Mouse (Mus musculus) c-Kit-positive CD71-positive TER-119-negative erythroid progenitor cells, embryonic 14.5 days (primary cell): ENCODE measurements around the gene Gm20388.

Source experiments
- DNase-seq: peaks from one replicate; pipeline ENCODE4 v3.0.0-alpha.2; 2013; ENCODE audit warnings: low read depth

Gene Gm20388

DNA sequence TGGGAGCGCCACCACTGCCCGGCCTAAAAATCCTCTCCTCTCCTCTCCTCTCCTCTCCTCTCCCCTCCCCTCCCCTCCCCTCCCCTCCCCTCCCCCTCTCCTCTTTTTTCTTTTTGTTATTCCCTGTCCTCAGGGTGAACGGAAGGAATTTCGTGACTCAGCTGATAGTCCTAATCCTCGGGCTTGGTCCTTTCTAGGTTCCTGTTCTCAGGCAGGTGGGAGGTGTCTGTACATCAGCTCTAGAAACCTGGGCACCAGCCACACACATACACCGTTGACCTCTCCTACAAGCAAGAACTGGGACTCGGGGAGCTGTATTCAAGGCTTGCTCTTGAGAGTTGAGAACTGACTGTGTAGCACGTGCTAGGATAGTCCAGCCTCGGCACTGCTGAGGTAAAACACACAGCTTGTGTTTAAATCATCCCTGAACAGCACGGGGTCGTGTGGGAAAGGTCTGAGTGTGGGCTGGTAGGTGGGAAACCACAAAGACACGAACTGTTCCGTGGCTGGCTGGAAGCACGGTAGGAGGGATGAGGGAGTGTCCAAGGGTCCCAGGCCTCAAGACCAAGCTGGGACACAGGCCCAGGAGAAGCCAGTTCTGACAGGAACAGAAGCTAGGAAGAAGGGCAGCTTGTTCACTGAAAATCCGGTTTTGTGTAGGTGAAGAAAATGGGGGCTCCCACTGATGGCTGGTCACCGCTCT, 620.5 kb downstream of the Gm20388 start:
- no peak for DNase-seq

DNA sequence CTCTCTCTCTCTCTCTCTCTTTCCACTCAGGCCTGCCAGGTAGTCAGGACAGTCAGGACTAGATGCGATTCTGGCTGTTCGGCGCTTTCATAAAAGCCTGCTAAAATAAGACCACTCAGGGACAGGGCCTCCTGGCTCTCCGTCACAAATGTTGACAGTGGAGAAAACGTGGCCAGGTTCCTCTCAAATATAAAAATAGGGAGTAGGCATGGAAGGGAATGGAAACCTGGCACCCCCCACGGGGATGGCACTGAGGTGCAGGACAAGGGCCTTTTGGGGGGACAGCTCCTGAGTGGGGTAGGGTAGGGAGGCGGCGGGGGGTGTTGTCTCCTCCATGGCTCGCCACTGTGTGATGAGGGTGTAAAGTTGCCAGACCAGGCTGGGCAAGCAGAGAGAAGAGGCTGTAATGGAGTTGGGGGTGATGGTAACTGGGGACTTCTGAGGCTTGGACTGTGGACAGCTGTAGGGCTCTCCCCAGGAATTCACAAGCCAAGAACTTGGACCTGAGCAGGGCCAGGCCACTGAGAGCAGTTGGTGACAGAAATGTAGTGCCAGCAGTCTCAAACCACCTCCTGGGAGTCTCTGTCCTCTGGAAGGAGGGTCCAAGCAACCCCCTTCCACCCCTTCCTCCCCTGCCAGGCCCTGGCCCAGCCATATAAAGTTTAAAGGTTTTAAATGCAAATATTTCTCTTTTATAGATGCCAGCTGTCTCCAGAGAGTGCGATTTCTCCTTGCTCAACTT, 621.3 kb downstream of the Gm20388 start:
- no peak for DNase-seq

DNA sequence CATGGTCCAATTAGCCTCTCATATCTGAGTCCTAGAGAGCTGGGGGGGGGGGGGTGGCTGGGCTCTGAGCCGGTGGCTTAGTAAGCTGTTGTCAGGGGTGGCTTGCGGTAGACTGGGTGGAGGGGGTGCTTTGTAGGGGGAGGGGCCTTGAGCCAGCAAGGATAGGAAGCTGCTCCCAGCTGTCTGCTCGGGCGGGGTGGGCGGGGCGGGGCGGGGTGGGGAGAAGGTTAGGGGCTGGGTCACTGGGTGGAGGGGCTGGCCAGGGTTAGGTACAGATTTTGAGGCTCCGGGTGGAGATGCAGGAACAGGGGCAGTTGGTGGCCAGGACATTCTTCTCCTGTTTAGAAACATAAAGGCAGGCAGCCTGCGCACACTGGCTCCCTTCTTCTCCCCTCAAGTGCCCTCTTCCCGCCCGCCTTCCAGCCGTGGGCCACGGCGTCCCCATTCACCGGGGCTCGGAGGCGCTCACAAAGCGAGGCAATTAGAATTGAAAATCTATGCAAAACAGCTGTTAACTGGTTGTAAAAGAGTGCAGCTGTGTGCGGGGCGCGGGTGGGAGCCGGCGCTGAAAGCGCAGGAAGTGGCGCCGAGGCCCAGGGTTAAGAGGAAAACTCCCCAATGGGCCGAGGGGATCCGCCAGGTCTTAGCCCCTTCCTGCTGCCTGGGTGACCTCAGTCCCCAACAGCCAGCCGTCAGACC, 622.0 kb downstream of the Gm20388 start:
- no peak for DNase-seq

DNA sequence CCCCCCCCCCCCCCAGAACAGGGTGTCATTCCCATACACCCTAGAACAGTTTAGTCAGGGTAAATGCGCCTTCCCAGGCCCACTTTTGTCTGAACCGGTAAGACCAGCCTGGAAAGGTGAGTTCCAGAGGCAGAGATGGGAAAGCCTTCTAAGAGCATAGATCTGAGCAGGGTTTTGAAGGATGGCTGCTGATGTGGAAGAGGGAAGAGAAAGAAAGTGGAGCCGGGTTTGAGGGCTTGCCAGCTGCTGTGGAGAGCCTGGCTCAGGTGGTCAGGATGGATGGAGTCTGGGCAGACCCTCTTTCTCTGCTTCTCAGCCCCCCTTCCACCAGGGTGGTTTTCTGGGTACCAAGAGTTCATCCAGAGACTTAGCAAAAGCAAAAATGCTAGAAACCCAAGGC, 622.7 kb downstream of the Gm20388 start:
- no peak for DNase-seq

DNA sequence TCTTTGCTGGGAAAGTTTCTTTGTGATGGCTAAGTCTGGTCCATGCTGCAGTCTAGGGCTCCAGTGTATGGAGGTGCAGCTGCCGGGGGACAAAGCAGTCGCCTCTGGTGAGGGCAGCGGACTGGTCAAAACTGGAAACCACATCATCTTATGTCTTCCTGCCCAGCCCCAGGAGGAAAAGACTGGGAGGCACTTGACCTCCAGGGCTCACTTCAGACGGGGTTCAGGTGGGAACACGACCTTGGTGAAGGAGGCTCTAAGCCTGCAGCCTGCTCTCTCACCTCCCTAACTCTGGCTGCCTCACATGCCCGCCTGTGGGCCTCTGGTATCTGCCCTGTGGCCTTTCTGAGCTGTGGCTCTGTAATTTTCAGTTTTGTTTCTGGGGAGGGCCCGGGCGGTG, 623.4 kb downstream of the Gm20388 start:
- no peak for DNase-seq

DNA sequence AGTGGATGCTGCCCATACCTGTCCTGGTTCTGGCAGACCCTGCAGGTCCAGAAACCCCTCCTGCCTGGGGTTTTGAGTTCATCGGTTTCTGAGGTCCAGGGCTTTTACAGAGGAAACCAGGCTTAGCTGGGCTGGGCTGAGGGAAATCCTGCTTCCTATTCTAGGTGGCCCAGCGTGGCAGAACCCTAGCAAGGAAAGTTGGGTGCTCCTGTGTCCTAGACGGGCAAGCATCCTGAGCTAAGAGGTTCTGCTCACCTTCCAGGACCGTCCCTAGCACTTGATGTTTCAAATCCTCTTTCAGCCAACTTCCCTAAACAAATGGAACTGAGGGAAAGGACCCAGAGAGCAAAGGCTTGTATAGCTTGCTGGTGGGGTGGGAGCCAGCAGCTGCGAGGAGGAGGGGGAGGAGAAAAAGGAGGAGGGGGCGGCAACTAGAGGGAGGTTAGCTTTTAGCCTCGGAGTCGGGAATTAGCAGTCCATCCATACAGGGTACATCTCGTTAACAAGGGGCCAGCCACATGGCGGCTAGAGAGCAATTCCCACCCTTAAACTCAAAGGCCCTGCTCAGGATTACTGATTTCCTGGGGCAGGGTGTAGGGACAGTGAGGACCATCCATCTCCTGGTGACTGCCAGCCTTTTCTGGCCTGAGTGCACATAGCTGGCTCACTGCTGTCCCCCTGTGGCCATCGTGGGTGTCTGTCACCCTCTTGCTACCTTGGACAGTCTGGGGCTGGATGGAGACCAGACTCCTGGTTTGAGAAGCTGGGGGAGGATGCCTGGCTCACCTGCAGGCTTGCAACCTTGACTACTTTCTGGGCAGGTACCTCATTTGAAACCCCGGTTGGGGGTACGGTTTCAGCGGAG, 624.1 kb downstream of the Gm20388 start:
- DNase-seq = peak; percentile 80

DNA sequence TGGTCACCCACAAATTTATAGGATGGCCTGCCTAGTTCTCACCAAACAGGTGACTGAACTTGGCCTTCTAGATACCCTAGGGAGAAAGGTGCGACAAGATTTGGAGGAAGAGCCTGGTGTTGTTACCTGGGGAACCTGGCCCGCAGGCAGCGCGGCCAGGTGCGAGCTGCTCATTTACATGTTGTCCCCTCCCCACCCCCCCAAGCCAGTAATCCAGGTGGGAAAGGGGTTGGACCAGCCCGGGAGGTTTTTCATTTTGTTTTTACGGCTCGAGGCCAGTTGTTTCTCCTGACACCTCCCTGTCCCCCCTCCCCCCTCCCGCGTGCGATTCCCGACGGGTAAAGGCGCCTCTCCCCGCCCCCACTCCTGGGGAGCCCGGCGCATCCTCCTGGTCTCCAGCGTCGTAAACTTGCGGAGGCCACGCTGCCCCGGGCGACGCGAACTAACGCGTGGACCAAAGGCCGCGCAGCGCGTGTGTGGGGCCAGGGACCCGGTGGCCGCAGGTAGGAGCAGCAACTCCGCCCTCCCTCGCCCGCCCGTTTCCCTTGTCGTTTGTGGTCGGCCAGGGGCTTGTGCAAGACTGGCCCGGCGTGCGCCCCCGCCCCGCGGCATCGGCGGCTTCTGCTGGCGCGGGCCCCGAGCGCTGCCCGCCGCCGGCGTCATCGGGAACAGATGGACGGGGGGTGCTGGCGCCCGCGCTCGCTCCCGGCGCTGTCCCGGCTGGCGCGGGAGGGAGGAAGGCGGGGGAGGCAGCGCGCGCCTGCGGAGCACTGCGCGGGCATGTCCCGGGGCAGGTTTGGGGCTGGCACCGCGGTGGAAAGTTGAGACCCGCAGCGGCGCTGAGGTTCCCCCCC, 625.0 kb downstream of the Gm20388 start:
- no peak for DNase-seq

DNA sequence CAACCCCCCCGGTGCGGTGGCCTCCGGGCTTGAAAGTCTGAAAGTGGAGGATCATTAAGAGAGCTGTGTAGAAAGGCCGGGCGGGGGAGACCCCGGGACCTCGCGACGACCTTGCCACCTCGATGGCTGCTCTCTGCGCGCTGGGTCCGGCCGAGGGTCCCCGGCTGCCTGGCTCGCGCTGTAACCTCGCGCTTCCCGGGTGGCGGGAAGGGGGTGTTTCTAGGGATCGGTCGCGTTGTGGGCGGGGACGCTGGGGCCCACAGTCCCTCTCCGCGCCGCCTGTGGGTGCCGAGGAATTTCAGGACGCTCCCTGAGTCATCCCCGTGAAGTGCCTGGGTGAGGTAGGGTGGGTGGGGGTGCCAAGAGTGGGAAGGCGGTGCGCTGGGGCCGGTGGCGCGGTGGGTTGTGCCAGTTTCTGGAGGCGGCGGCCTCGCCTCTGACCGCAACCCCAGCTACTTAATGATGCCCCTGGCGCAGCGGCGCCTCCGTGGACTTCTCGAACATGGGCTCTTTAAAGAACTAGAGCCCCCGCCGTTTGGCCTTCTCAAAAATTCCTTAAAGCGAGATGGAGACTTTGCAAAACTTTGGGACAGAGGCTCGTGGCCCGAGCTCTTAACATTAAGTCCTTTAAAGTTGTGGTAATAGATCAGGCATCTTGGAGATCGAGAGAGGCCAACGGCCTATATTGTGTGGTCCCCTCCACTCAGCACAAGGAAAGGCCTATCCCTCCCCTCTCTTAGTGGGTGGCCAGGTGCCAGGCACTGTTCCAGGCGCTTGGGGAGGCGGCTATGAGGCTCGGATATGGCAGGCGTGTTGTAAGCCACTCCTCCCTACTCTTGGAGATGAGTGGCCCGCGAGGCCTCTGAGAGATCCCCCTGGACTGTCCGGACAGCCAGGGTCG, 625.9 kb downstream of the Gm20388 start:
- no peak for DNase-seq

DNA sequence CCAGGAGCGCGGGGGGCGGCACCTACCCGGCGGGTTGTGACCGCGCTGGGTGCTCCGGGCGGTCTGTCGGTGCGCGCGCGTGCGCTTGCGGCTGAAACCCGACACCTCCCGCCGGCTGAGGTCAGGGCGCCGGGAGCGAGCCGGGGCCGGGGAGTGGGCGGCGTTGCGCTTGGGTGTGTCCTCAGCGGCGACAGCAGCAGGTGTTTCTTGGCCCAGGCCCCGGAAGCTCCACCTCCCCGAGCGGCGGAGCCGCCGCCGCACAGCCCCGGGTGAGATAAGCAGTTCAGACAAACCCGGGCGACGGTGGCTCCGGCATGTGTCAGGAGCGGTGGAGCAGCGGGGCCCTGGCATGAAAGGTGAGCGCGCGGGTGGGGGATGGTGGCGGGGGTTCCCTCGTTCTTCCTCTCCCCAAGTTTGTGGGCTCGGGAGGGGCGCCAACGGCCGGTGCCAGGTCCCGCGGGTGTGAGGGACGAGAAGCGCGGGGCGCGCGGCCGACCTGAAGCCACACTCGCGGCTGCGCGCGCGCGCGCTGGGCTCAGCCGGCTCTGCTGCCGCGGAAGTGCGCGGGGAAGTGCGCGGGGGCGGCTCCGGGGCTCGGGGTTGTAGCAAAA, 626.7 kb downstream of the Gm20388 start:
- peak; percentile 80 for DNase-seq

DNA sequence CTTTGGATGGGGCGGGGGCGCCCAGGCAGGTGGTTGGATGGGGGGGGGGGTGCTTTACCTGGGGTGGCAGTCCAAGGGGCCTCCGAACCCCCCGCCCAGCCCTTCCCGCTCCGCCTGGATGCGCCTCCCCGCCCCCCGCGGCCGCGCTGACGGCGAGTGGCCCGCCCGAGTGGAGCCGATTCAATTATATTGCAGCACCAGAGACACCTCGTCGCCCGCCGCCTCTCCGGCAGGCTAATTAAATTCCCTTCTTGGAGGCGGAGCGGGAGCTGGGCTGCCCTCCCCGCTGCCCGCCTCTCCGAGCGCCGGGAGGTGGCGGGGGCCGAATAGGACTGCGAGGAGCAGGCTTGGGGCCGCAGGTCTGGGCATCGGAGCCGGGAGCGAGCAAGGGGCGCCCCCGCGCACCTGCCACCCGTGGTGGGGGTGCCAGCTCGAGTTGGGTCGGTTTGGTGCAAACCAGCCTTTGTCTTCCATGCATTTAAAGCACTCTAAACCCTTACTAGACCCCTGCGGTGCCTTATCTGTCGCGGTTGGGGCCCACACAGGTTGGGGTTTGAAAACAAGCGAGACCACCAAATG, 627.3 kb downstream of the Gm20388 start:
- DNase-seq = no peak

DNA sequence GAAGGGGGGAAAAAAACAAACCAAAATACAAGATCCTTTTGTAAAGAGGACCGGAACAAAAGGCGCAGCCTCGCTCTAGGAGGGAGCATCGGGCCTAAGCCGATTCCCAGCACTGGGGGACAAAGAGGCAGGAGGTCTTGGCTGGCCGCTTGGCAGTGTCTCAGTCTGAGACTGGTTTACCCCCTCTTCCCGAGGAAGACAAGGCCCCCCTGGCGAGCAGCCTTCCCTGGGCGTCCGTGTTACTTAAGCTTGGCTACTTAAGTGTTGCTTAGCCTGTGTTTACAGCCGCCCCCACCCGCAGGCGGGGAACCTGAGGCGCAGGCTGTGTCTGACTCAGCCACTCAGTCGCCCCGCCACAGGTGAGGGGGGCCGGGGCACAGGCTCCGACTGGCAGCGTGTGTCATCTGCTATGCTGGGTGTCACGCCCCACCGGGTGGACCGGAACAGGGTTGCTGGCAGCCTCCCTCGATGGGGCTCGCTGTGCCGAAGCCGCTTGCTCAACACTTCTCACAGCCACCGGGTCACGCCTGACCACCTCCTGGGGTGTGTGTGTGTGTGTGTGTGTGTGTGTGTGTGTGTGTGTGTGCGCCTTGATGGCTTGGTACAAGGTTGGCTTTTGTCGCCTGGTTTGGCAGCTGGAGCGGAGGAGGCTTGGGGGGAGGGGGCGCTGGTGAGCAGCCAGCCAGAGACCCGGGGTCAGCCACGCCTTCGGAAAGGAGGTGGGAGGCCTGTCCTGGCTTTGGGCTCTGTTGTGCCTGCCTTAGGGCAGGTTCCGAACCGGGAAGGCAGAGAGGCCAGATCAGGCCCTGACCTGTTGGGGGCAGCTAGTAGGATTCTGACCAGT, 628.0 kb downstream of the Gm20388 start:
- no peak for DNase-seq

DNA sequence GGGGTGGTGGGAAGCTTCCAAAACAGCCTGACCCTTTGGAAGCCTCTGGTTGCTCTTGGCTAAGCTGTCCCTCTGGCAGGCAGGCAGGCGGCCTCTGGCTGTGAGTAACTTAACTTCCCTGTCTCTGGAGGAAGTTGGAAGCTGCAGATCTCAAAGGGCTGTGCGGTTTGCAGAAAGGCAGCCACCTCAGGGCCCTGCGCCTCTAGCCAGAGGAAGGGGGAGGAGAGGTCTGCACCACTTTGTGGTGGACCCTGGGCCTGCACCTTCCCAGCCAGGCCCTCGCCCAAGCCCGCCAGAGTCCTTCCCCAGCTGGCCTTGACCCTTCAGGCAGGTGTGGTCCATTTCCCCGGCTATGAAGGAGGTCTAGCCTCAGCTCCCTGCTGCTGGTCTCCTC, 628.7 kb downstream of the Gm20388 start:
- no peak for DNase-seq

DNA sequence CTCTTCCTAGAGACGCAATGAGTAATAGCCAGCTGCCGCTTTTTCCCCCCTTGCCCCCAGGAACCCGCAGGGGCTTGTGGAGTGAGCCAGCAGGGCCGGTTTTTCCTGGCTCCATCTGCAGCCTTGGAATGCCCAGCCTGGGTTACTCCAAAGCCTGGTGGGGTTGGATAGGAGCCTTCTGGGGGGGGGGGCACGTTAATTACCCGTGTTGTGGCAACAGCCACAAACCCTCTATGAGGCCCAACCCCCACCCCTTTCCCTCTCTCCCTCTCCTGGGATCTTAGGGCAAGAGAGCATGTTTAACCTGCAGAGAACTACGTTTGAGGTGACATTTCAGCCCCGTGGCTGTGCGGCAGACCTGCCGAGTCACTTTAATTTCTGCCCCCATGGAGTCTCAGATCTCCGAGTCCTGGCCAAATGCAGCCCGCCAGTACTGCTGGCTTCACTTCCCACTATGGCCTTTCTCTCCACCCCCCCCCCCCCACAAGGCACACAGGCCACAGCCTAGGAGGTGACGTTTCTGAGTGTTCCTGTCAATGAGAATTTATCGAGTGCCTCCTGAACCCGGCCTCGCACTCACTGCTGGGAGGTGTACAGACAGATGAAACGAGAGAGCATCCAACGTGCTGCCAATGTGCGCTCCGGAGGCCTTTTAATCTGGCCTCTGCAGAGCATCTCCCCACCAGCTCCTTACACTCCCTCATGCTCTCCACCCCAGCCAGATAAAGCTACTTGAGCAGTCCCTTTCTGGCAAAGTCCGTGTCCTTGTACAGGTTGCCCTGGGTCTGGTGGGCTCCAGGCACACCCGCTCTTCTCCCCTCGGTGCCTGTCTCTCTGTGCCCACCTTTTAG, 629.4 kb downstream of the Gm20388 start:
- peak; percentile 83 for DNase-seq

DNA sequence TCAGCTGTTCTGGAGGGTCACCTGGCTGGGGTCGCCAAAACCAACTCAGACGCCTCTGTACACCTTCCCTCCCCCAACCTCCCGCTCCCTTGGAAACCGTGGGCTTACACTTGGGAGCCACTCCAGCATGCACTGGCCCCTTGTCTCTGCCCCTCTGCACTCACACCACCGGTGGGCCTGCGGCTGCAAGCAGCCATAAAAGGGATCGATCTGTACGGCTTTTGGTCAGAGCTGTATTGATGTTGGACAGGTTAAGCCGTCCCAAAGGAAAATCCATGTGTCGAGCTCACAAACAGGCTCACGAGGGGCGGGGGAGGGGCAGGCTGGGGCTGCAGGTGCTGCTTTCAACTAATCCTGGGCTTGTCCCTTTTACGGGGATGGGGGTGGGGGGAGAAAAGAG, 632.4 kb downstream of the Gm20388 start:
- no peak for DNase-seq

DNA sequence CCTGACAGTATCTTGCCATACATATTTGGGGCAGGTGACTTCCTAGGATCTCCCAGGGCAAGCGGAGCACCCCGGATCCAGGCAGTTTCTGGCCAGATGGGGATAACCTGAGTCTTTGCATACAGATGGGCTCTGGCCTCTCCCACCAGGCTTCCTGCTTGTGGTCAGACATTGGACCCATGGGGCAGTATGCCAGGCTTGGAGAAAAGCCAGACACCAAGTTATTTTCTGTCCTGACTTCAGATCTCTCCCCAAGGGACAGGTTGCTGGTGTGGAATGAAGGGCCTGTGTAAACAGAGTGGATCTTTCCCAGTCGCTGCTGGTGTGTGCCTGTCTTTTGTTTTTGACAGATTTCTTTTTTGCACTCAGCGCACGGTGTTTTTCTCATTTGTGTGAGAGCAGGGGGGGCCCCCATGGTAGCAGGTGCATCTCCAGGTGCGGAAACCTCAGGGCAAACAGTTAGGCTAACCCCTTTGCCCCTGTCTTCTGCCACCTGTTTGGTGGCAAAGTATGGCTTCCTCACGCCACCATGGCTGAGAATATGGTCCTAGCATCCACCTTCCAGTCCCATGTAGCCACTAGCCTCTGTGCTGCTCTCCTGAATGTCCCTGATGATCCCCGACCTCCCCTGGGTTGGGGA, 632.9 kb downstream of the Gm20388 start:
- no peak for DNase-seq

DNA sequence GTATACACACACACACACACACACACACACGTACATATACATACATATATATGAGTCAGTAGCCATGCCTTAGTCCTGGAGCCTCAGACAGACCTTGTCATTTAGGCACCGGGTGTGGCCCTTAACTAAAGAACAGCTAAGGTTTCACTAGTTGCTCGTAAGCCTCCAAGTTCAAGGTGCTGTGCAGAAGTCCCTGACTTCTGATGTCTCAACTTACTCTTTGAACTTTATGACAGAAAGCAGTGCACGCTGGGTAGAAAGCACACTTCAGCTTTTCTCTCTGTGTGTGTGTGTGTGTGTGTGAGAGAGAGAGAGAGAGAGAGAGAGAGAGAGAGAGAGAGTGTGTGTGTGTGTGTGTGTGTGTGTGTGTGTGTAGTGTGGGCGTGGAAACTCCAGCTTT, 633.5 kb downstream of the Gm20388 start:
- no peak for DNase-seq

DNA sequence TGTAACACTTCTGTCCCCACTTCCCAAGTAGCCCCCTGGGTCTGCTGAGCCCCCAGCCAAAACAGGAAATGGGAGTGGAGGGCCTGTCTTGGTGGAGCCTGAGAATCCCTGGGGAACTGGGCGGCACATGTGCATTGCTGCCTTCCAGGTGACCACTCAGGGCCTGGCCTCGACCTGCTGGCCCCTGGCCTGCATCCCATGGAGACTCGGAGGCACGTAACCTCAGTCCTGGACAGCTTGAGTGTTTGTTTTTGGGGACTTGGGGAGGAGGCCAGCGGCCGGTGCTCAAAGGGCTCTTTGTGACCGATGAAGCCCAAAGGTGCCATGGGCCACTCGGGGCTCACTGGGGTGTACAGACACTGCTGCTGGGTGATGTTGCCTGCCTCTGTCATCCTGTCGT, 636.9 kb downstream of the Gm20388 start:
- no peak for DNase-seq
